Mouse (Mus musculus): ENCODE data around the gene Naa50.
A peak's percentile ranks its signal among the peaks of the same experiment; 100 is the strongest.

The Naa50 gene

GRCm38 (mm10) chr16:44140186-44140787 lies 657 bp downstream of the Naa50 start:
- peak; percentile 85 for DNase-seq (ENCODE audit: low spot score)

- DNase-seq (ENCODE audit: low spot score): no peak
Measured at GRCm38 (mm10) chr16:44141483-44141882, 1.9 kb downstream of the Naa50 start.

GRCm38 (mm10) chr16:44149002-44149767 lies 9.6 kb downstream of the Naa50 start:
- no peak for DNase-seq (ENCODE audit: low spot score)

GRCm38 (mm10) chr16:44154497-44155057 lies 14.9 kb downstream of the Naa50 start:
- no peak for DNase-seq (ENCODE audit: low spot score)

- no peak for DNase-seq (ENCODE audit: low spot score)
Measured at GRCm38 (mm10) chr16:44159325-44159724, 19.7 kb downstream of the Naa50 start.

- no peak for DNase-seq (ENCODE audit: low spot score)
Measured at GRCm38 (mm10) chr16:44163831-44164230, 24.2 kb downstream of the Naa50 start.

- DNase-seq (ENCODE audit: low spot score): no peak
Measured at GRCm38 (mm10) chr16:44165182-44165581, 25.6 kb downstream of the Naa50 start.

GRCm38 (mm10) chr16:44168990-44169389 lies 29.4 kb downstream of the Naa50 start:
- no peak for DNase-seq (ENCODE audit: low spot score)

- DNase-seq (ENCODE audit: low spot score): peak; percentile 99
Measured at GRCm38 (mm10) chr16:44172297-44173154, 32.9 kb downstream of the Naa50 start.

- DNase-seq (ENCODE audit: low spot score): peak; percentile 46
Measured at GRCm38 (mm10) chr16:44173155-44173941, 33.7 kb downstream of the Naa50 start, which contains the start of gene Usf3. TSS of gene Usf3 (plus strand) at chr16:44173246.

GRCm38 (mm10) chr16:44173966-44174530 lies 34.4 kb downstream of the Naa50 start:
- DNase-seq (ENCODE audit: low spot score): no peak

- no peak for DNase-seq (ENCODE audit: low spot score)
Measured at GRCm38 (mm10) chr16:44175001-44175400, 35.4 kb downstream of the Naa50 start.

GRCm38 (mm10) chr16:44176511-44176910 lies 36.9 kb downstream of the Naa50 start:
- no peak for DNase-seq (ENCODE audit: low spot score)

- DNase-seq (ENCODE audit: low spot score): no peak
Measured at GRCm38 (mm10) chr16:44178555-44178954, 38.9 kb downstream of the Naa50 start.

GRCm38 (mm10) chr16:44182597-44182996 lies 43.0 kb downstream of the Naa50 start:
- no peak for DNase-seq (ENCODE audit: low spot score)

GRCm38 (mm10) chr16:44184769-44185168 lies 45.1 kb downstream of the Naa50 start:
- DNase-seq (ENCODE audit: low spot score): no peak

- no peak for DNase-seq (ENCODE audit: low spot score)
Measured at GRCm38 (mm10) chr16:44187172-44187571, 47.5 kb downstream of the Naa50 start.

GRCm38 (mm10) chr16:44188766-44189165 lies 49.1 kb downstream of the Naa50 start:
- no peak for DNase-seq (ENCODE audit: low spot score)

- no peak for DNase-seq (ENCODE audit: low spot score)
Measured at GRCm38 (mm10) chr16:44190032-44190431, 50.4 kb downstream of the Naa50 start.

- no peak for DNase-seq (ENCODE audit: low spot score)
Measured at GRCm38 (mm10) chr16:44190968-44191367, 51.3 kb downstream of the Naa50 start.

GRCm38 (mm10) chr16:44199066-44199703 lies 59.6 kb downstream of the Naa50 start:
- DNase-seq (ENCODE audit: low spot score): no peak
